Mouse (Mus musculus): ENCODE results near the gene Aqp11. TPM values are rescaled to one million over a fixed set of nuclear protein-coding genes. Genes with fewer than 3 reads are reported as not detected.

Aqp11 gene
- polyA plus RNA-seq, 1 experiment, result 0.56 TPM

- no peaks in the 10 kb centered on the region for H3K27me3 ChIP-seq (ENCODE audit: control insufficient read depth, insufficient read depth, insufficient read length)
- peak in 2 of 3 experiments; percentile 42 to 69 for TF ChIP-seq MYOD1 (IDR thresholded peaks at IDR 0.05; ENCODE audit: control insufficient read depth in 1 of 3, insufficient read length in 2 of 3, low read depth in 2 of 3)
- TF ChIP-seq SRF (IDR thresholded peaks at IDR 0.05; ENCODE audit: control insufficient read depth, insufficient read length, low read depth), result no peak
- TF ChIP-seq MYOG (IDR thresholded peaks at IDR 0.05; ENCODE audit: control insufficient read depth in 1 of 3, insufficient read depth in 1 of 3, insufficient read length in 2 of 3, low read depth in 2 of 3), result peak in 2 of 3 experiments; percentile 48 to 57
- no peak overlapping the region for H3K4me2 ChIP-seq (ENCODE audit: low read depth)
- H3K4me3 ChIP-seq, result no peak overlapping the region
- no peak overlapping the region for H3ac ChIP-seq (ENCODE audit: control insufficient read depth, insufficient read length)
- no peaks in the 10 kb centered on the region for H3K36me3 ChIP-seq (ENCODE audit: control insufficient read depth, insufficient read depth)
- no peaks in the 10 kb centered on the region for H3K79me2 ChIP-seq (ENCODE audit: control insufficient read depth, insufficient read depth)
Observed at GRCm38 (mm10) chr7:97740948-97741347, 2.9 kb upstream of the Aqp11 start.

- Histone ChIP-seq H3K79me2 (ENCODE audit: control insufficient read depth, insufficient read depth) (no peaks in the 10 kb centered on the region), H3K36me3 (ENCODE audit: control insufficient read depth, insufficient read depth) (no peaks in the 10 kb centered on the region), H3K27me3 (ENCODE audit: control insufficient read depth, insufficient read depth, insufficient read length) (no peaks in the 10 kb centered on the region), H3ac (ENCODE audit: control insufficient read depth, insufficient read length) (peak overlapping the region; percentile 40), H3K4me3 (peak overlapping the region; percentile 28), H3K4me2 (ENCODE audit: low read depth) (peak overlapping the region; percentile 95)
- TF ChIP-seq TCF3 (IDR thresholded peaks at IDR 0.05; ENCODE audit: insufficient read length, low read depth), result no peak
- TF ChIP-seq MAX (IDR thresholded peaks at IDR 0.05; ENCODE audit: low read depth), result no peak
- TF ChIP-seq USF1 (IDR thresholded peaks at IDR 0.05; ENCODE audit: low read depth), result no peak
- TF ChIP-seq SRF (IDR thresholded peaks at IDR 0.05; ENCODE audit: control insufficient read depth, insufficient read length, low read depth), result no peak
- no peak for TF ChIP-seq REST (IDR thresholded peaks at IDR 0.05; ENCODE audit: insufficient read depth, insufficient read length)
- TF ChIP-seq TCF12 (IDR thresholded peaks at IDR 0.05; ENCODE audit: insufficient read depth, poor library complexity, severe bottlenecking), result no peak
- no peak for TF ChIP-seq CEBPB (IDR thresholded peaks at IDR 0.05; ENCODE audit: insufficient read depth, poor library complexity, severe bottlenecking)
- TF ChIP-seq POLR2AphosphoS2 (IDR thresholded peaks at IDR 0.05; ENCODE audit: insufficient read length, low read depth), result no peak
- no peak for TF ChIP-seq MYOD1 (IDR thresholded peaks at IDR 0.05; ENCODE audit: control insufficient read depth in 1 of 3, insufficient read length in 2 of 3, low read depth in 2 of 3)
Observed at GRCm38 (mm10) chr7:97737256-97737637, 842 bp downstream of the Aqp11 start.

GRCm38 (mm10) chr7:97735886-97736420, 2.1 kb downstream of the Aqp11 start:
- no peak overlapping the region for H3ac ChIP-seq (ENCODE audit: control insufficient read depth, insufficient read length)
- TF ChIP-seq MAX (IDR thresholded peaks at IDR 0.05; ENCODE audit: low read depth), result no peak
- no peak for TF ChIP-seq CEBPB (IDR thresholded peaks at IDR 0.05; ENCODE audit: insufficient read depth, poor library complexity, severe bottlenecking)
- TF ChIP-seq MYOD1 (IDR thresholded peaks at IDR 0.05; ENCODE audit: control insufficient read depth in 1 of 3, insufficient read length in 2 of 3, low read depth in 2 of 3), result no peak
- TF ChIP-seq TCF12 (IDR thresholded peaks at IDR 0.05; ENCODE audit: insufficient read depth, poor library complexity, severe bottlenecking), result no peak
- no peak for TF ChIP-seq USF1 (IDR thresholded peaks at IDR 0.05; ENCODE audit: low read depth)
- no peak for TF ChIP-seq MYOG (IDR thresholded peaks at IDR 0.05; ENCODE audit: control insufficient read depth in 1 of 3, insufficient read depth in 1 of 3, insufficient read length in 2 of 3, low read depth in 2 of 3)
- TF ChIP-seq TCF3 (IDR thresholded peaks at IDR 0.05; ENCODE audit: insufficient read length, low read depth), result no peak
- no peak for TF ChIP-seq E2F4 (IDR thresholded peaks at IDR 0.05; ENCODE audit: insufficient read depth)
- TF ChIP-seq SRF (IDR thresholded peaks at IDR 0.05; ENCODE audit: control insufficient read depth, insufficient read length, low read depth), result no peak
- no peak for TF ChIP-seq REST (IDR thresholded peaks at IDR 0.05; ENCODE audit: insufficient read depth, insufficient read length)
- TF ChIP-seq POLR2A (IDR thresholded peaks at IDR 0.05; ENCODE audit: insufficient read length, low read depth), result no peak
- TF ChIP-seq POLR2AphosphoS2 (IDR thresholded peaks at IDR 0.05; ENCODE audit: insufficient read length, low read depth), result no peak
- no peaks in the 10 kb centered on the region for H3K79me2 ChIP-seq (ENCODE audit: control insufficient read depth, insufficient read depth)
- H3K4me3 ChIP-seq, result no peak overlapping the region
- no peaks in the 10 kb centered on the region for H3K36me3 ChIP-seq (ENCODE audit: control insufficient read depth, insufficient read depth)
- no peak overlapping the region for H3K4me2 ChIP-seq (ENCODE audit: low read depth)
- no peaks in the 10 kb centered on the region for H3K27me3 ChIP-seq (ENCODE audit: control insufficient read depth, insufficient read depth, insufficient read length)

- no peaks in the 10 kb centered on the region for H3K79me2 ChIP-seq (ENCODE audit: control insufficient read depth, insufficient read depth)
- no peaks in the 10 kb centered on the region for H3K36me3 ChIP-seq (ENCODE audit: control insufficient read depth, insufficient read depth)
- TF ChIP-seq MAX (IDR thresholded peaks at IDR 0.05; ENCODE audit: low read depth), result no peak
- TF ChIP-seq USF1 (IDR thresholded peaks at IDR 0.05; ENCODE audit: low read depth), result no peak
- no peak for TF ChIP-seq REST (IDR thresholded peaks at IDR 0.05; ENCODE audit: insufficient read depth, insufficient read length)
- TF ChIP-seq TCF3 (IDR thresholded peaks at IDR 0.05; ENCODE audit: insufficient read length, low read depth), result no peak
- no peak for TF ChIP-seq POLR2AphosphoS2 (IDR thresholded peaks at IDR 0.05; ENCODE audit: insufficient read length, low read depth)
- no peak for TF ChIP-seq SRF (IDR thresholded peaks at IDR 0.05; ENCODE audit: control insufficient read depth, insufficient read length, low read depth)
- TF ChIP-seq E2F4 (IDR thresholded peaks at IDR 0.05; ENCODE audit: insufficient read depth), result no peak
- no peak for TF ChIP-seq MYOG (IDR thresholded peaks at IDR 0.05; ENCODE audit: control insufficient read depth in 1 of 3, insufficient read depth in 1 of 3, insufficient read length in 2 of 3, low read depth in 2 of 3)
- no peak overlapping the region for H3K4me3 ChIP-seq
- H3K4me2 ChIP-seq (ENCODE audit: low read depth), result no peak overlapping the region
- no peak overlapping the region for H3ac ChIP-seq (ENCODE audit: control insufficient read depth, insufficient read length)
- H3K27me3 ChIP-seq (ENCODE audit: control insufficient read depth, insufficient read depth, insufficient read length), result no peaks in the 10 kb centered on the region
Observed at GRCm38 (mm10) chr7:97735021-97735420, 3.1 kb downstream of the Aqp11 start.

GRCm38 (mm10) chr7:97733606-97734005, 4.5 kb downstream of the Aqp11 start:
- Histone ChIP-seq H3K4me3 (no peak overlapping the region), H3K36me3 (ENCODE audit: control insufficient read depth, insufficient read depth) (no peaks in the 10 kb centered on the region), H3K79me2 (ENCODE audit: control insufficient read depth, insufficient read depth) (no peaks in the 10 kb centered on the region), H3K4me2 (ENCODE audit: low read depth) (no peak overlapping the region), H3ac (ENCODE audit: control insufficient read depth, insufficient read length) (no peak overlapping the region), H3K27me3 (ENCODE audit: control insufficient read depth, insufficient read depth, insufficient read length) (no peaks in the 10 kb centered on the region)
- TF ChIP-seq MYOG (IDR thresholded peaks at IDR 0.05; ENCODE audit: control insufficient read depth in 1 of 3, insufficient read depth in 1 of 3, insufficient read length in 2 of 3, low read depth in 2 of 3), result no peak
- TF ChIP-seq USF1 (IDR thresholded peaks at IDR 0.05; ENCODE audit: low read depth), result no peak
- TF ChIP-seq SRF (IDR thresholded peaks at IDR 0.05; ENCODE audit: control insufficient read depth, insufficient read length, low read depth), result no peak
- no peak for TF ChIP-seq MYOD1 (IDR thresholded peaks at IDR 0.05; ENCODE audit: control insufficient read depth in 1 of 3, insufficient read length in 2 of 3, low read depth in 2 of 3)

Data from myocyte (in vitro differentiated cells).